Mouse (Mus musculus): ENCODE measurements at regions not wholly inside any gene's neighbourhood (a gene's known extent, or its start where the extent isn't known, plus 50 kb on each side); places are given as distances from the start of the nearest gene placed in this dataset.

GRCm38 (mm10) chr1:137396736-137397135 lies 436.5 kb upstream of the Nr5a2 start:
- no peaks in the 10 kb centered on the region for H3K27me3 ChIP-seq
- H3K4me3 ChIP-seq (replicated peaks): no peak overlapping the region
- no peak overlapping the region for H3K9ac ChIP-seq
- no peak overlapping the region for H3K4me2 ChIP-seq
- ATAC-seq (ENCODE audit: insufficient read depth): no peak
- H3K4me1 ChIP-seq (replicated peaks): no peaks in the 10 kb centered on the region
- H3K27ac ChIP-seq (replicated peaks): no peak overlapping the region
- no peaks in the 10 kb centered on the region for H3K9me3 ChIP-seq (replicated peaks)
- H3K36me3 ChIP-seq (replicated peaks): no peaks in the 10 kb centered on the region

- Histone ChIP-seq H3K27me3 (no peaks in the 10 kb centered on the region), H3K27ac (replicated peaks) (no peak overlapping the region), H3K4me3 (replicated peaks) (no peak overlapping the region), H3K4me2 (no peak overlapping the region), H3K4me1 (replicated peaks) (no peaks in the 10 kb centered on the region), H3K36me3 (replicated peaks) (no peaks in the 10 kb centered on the region), H3K9me3 (replicated peaks) (no peaks in the 10 kb centered on the region), H3K9ac (no peak overlapping the region)
- WGBS (ENCODE audit: insufficient replicate concordance): 60% methylated on average over 4 of the region's 4 CpGs
- ATAC-seq (ENCODE audit: insufficient read depth): no peak
Observed at GRCm38 (mm10) chr1:137387509-137387908, 427.3 kb upstream of the Nr5a2 start.

- no peak overlapping the region for H3K4me3 ChIP-seq (replicated peaks)
- H3K27ac ChIP-seq (replicated peaks): no peak overlapping the region
- ATAC-seq (ENCODE audit: insufficient read depth): no peak
- H3K4me1 ChIP-seq (replicated peaks): no peaks in the 10 kb centered on the region
- 35% methylated on average over 6 of the region's 6 CpGs for WGBS (ENCODE audit: insufficient replicate concordance)
- no peaks in the 10 kb centered on the region for H3K9me3 ChIP-seq (replicated peaks)
- H3K4me2 ChIP-seq: no peak overlapping the region
- H3K9ac ChIP-seq: no peak overlapping the region
- no peaks in the 10 kb centered on the region for H3K36me3 ChIP-seq (replicated peaks)
- H3K27me3 ChIP-seq: no peaks in the 10 kb centered on the region
Observed at GRCm38 (mm10) chr1:137378072-137378985, 418.1 kb upstream of the Nr5a2 start.

GRCm38 (mm10) chr1:137376685-137377084 lies 416.4 kb upstream of the Nr5a2 start:
- H3K4me1 ChIP-seq (replicated peaks): no peaks in the 10 kb centered on the region
- no peaks in the 10 kb centered on the region for H3K9me3 ChIP-seq (replicated peaks)
- no peak overlapping the region for H3K4me2 ChIP-seq
- no peaks in the 10 kb centered on the region for H3K27me3 ChIP-seq
- H3K4me3 ChIP-seq (replicated peaks): no peak overlapping the region
- 54% methylated on average over 10 of the region's 10 CpGs for WGBS (ENCODE audit: insufficient replicate concordance)
- H3K9ac ChIP-seq: no peak overlapping the region
- ATAC-seq (ENCODE audit: insufficient read depth): no peak
- no peaks in the 10 kb centered on the region for H3K36me3 ChIP-seq (replicated peaks)
- no peak overlapping the region for H3K27ac ChIP-seq (replicated peaks)

GRCm38 (mm10) chr1:137374641-137375040 lies 414.4 kb upstream of the Nr5a2 start:
- Histone ChIP-seq H3K9me3 (replicated peaks) (no peaks in the 10 kb centered on the region), H3K4me2 (no peak overlapping the region), H3K9ac (no peak overlapping the region), H3K4me3 (replicated peaks) (no peak overlapping the region), H3K27ac (replicated peaks) (no peak overlapping the region), H3K4me1 (replicated peaks) (no peaks in the 10 kb centered on the region), H3K36me3 (replicated peaks) (no peaks in the 10 kb centered on the region), H3K27me3 (no peaks in the 10 kb centered on the region)
- WGBS (ENCODE audit: insufficient replicate concordance): 63% methylated on average over 4 of the region's 4 CpGs
- no peak for ATAC-seq (ENCODE audit: insufficient read depth)

- 59% methylated on average over 15 of the region's 15 CpGs for WGBS (ENCODE audit: insufficient replicate concordance)
- no peak overlapping the region for H3K27ac ChIP-seq (replicated peaks)
- H3K9ac ChIP-seq: no peak overlapping the region
- H3K27me3 ChIP-seq: no peaks in the 10 kb centered on the region
- no peak overlapping the region for H3K4me2 ChIP-seq
- no peak for ATAC-seq (ENCODE audit: insufficient read depth)
- H3K9me3 ChIP-seq (replicated peaks): no peaks in the 10 kb centered on the region
- H3K36me3 ChIP-seq (replicated peaks): no peaks in the 10 kb centered on the region
- H3K4me1 ChIP-seq (replicated peaks): no peaks in the 10 kb centered on the region
- no peak overlapping the region for H3K4me3 ChIP-seq (replicated peaks)
Observed at GRCm38 (mm10) chr1:137373509-137374420, 413.5 kb upstream of the Nr5a2 start.

- no peaks in the 10 kb centered on the region for H3K9me3 ChIP-seq (replicated peaks)
- no peaks in the 10 kb centered on the region for H3K4me1 ChIP-seq (replicated peaks)
- 65% methylated on average over 3 of the region's 3 CpGs for WGBS (ENCODE audit: insufficient replicate concordance)
- H3K4me2 ChIP-seq: no peak overlapping the region
- H3K27me3 ChIP-seq: no peaks in the 10 kb centered on the region
- H3K9ac ChIP-seq: no peak overlapping the region
- no peak for ATAC-seq (ENCODE audit: insufficient read depth)
- no peak overlapping the region for H3K4me3 ChIP-seq (replicated peaks)
- no peak overlapping the region for H3K27ac ChIP-seq (replicated peaks)
- H3K36me3 ChIP-seq (replicated peaks): no peaks in the 10 kb centered on the region
Observed at GRCm38 (mm10) chr1:137372236-137372635, 412.0 kb upstream of the Nr5a2 start.

- Histone ChIP-seq H3K27me3 (no peaks in the 10 kb centered on the region), H3K9ac (no peak overlapping the region), H3K36me3 (replicated peaks) (no peaks in the 10 kb centered on the region), H3K9me3 (replicated peaks) (no peaks in the 10 kb centered on the region), H3K4me2 (no peak overlapping the region), H3K4me3 (replicated peaks) (no peak overlapping the region), H3K4me1 (replicated peaks) (no peaks in the 10 kb centered on the region), H3K27ac (replicated peaks) (no peak overlapping the region)
- ATAC-seq (ENCODE audit: insufficient read depth): no peak
Observed at GRCm38 (mm10) chr1:137364396-137364795, 404.1 kb upstream of the Nr5a2 start.

GRCm38 (mm10) chr1:137363969-137364368 lies 403.7 kb upstream of the Nr5a2 start:
- 78% methylated on average over 2 of the region's 2 CpGs for WGBS (ENCODE audit: insufficient replicate concordance)
- no peaks in the 10 kb centered on the region for H3K27me3 ChIP-seq

GRCm38 (mm10) chr1:137363561-137363960 lies 403.3 kb upstream of the Nr5a2 start:
- no peak overlapping the region for H3K9ac ChIP-seq
- H3K4me3 ChIP-seq (replicated peaks): no peak overlapping the region
- H3K27me3 ChIP-seq: no peaks in the 10 kb centered on the region
- H3K36me3 ChIP-seq (replicated peaks): no peaks in the 10 kb centered on the region
- H3K9me3 ChIP-seq (replicated peaks): no peaks in the 10 kb centered on the region
- WGBS (ENCODE audit: insufficient replicate concordance): 44% methylated on average over 1 of the region's 1 CpGs
- no peak overlapping the region for H3K27ac ChIP-seq (replicated peaks)
- H3K4me2 ChIP-seq: no peak overlapping the region
- ATAC-seq (ENCODE audit: insufficient read depth): no peak
- no peaks in the 10 kb centered on the region for H3K4me1 ChIP-seq (replicated peaks)

More at GRCm38 (mm10) chr1:137363969-137364368, 403.7 kb upstream of the Nr5a2 start:
- Histone ChIP-seq H3K4me2 (no peak overlapping the region), H3K4me1 (replicated peaks) (no peaks in the 10 kb centered on the region), H3K4me3 (replicated peaks) (no peak overlapping the region), H3K9ac (no peak overlapping the region), H3K36me3 (replicated peaks) (no peaks in the 10 kb centered on the region), H3K9me3 (replicated peaks) (no peaks in the 10 kb centered on the region), H3K27ac (replicated peaks) (no peak overlapping the region)
- ATAC-seq (ENCODE audit: insufficient read depth): no peak
